Mouse (Mus musculus) erythroblast, adult 5-6 weeks (primary cell): ENCODE data around the gene Tbc1d17. TPM values are rescaled to one million over a fixed set of nuclear protein-coding genes. Genes with fewer than 3 reads are reported as not detected.
"Not testable (repeated sequence)": the region's sequence is repeated elsewhere in the genome, so short reads cannot be mapped to it uniquely, and the experiment has no call there.

Source experiments
- ATAC-seq: replicated peaks from 2 replicates; pipeline ENCODE4 v1.8.0; 2016; ENCODE audit warnings: moderate number of reproducible peaks, mild to moderate bottlenecking, moderate TSS enrichment, inconsistent platforms; ENCODE audit not compliant: poor library complexity, low FRiP score, severe bottlenecking
- total RNA-seq, 2 experiments: library from RNA; stranded (forward) in 1 of 2; stranded (reverse) in 1 of 2; fragments of 150-400 nt in 1 of 2; fragments of 200-764, 138-1000 nt in 1 of 2; gene quantifications; 2 replicates each; pipeline versions ENCODE4 v1.2.3 to v1.2.4; 2015 to 2017; ENCODE audit warnings: low replicate concordance in 2 of 2

The Tbc1d17 gene
- total RNA-seq (2015; ENCODE audit: low replicate concordance): 15.8 and 21.3 TPM in 2 replicates
- total RNA-seq (2017; ENCODE audit: low replicate concordance): 33.6 and 77.5 TPM in 2 replicates

DNA sequence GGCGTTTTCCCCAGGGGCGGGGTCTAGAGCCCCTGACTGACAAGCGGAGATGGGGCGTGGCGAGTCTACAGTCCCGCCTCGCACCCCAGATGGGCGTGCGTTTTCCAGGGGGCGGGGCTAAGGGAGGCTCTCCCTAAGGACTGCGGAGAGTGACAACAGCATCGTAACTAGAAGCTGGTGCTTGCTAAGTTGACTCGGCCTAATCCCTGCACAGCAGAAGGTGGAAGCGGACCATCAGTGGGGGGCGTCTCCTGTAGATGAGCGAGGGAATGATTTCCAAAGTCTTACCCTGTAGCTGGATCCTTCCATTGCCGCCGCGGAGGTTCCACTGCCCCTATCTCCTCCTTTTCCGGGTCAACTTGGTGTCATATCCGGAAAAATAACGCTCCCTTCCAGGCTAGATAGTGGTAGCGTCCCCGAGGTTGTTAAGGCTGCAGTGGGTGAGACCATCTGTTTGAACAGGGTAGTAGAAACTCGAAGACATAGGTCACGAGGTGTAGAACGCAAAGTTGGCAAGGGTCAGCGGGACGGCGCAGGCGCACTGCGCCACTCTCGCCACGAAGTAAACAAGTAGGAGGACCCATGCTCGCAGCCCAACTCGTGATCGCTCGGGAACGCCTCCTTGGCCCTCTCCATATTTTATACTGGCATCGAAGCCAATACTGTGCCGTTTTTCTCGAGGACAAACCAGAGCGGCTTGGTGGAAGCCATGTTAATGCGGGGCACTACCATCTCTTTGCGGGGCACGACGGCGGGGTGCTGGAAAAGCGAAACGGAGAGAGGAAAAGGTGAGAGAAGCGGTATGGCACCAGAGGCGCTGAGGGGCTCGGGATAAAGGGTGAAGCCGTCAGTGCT is at the start of gene Tbc1d17, which contains the start of gene Akt1s1:
Gene Tbc1d17, minus strand, starts transcription at position 519 of the 855 bp plus-strand sequence.
Gene Akt1s1, plus strand, starts transcription at position 431 of the 855 bp plus-strand sequence.
- peak; percentile 76 for ATAC-seq

DNA sequence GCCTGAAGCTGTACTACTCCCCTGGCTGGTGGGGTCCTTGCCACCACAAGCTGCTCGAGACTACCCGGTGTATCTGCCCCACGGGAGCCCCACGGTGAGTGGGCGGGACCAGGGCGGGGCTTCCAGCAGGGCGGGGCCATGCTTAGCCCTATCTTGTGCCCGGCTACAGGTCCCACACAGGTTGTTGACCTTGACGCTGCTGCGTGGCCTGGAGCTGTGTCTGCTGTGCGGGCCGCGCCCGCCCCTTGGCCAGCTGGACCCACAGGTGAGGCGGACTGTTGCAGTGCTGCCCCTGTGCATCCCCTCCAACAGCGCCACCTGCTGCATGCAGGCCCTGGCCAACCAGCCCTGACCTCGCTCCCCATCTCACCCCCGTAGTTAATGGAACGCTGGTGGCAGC is 49.7 kb upstream of the Tbc1d17 start:
- ATAC-seq: no peak

DNA sequence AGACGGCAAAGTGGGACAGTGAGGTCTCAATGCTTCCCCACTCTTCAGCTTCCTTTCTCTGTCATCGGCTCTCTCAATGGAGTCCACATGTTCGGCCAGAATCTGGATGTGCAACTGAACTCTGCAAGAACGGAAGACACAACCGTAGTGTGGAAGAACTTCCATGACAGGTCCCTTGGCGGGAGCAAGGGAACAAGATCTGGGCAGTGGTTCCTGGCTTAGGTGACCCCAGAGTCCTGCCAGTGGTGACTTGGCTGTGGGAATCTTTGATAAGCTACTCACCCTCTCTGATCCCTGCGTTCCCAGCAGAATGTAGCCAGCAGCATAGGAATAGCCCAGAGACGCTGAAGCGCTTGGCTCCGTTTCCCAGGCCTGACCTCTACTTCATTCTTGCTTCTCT is 47.6 kb upstream of the Tbc1d17 start:
- ATAC-seq: no peak

DNA sequence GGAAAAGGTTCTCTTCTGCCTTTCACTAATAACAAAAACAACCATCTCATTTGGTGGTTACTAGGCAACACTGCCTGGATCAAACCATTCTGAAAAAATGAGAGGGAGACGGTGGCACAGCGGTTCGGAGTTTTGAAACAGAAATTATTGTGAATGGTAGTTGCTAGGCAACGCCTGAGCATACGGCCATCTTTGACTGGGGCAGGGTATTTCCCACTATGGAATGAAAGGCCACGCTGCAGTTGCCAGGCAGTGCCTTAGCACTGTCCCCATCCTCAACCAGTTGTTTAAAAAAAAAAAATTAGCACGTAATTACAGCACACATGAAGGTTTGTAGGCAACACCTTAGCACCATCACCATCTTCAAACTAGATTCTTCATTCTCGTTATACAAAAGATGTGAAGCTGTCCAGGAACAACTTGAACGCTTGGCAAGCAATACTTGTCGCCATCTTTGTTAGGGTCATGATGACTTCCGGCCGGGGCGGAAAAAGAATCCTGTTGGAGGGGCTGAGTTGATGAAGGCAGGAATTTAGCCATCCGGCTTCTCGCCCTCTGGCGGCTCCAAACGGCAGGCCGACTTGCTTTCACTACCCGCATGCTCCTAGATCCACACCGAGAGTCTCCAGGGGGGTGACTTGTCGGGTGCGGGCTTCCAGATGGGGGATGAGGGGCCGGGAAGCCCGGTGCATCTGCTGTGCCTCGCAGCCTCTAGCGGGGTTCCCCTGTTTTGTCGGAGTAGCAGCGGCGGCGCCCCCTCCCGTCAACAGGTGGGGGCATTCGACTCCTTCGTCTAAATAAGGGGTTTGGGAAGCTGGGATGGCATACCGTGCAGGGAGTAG is 46.9 kb upstream of the Tbc1d17 start, which contains the start of gene Fuz:
Gene Fuz, plus strand, starts transcription at position 487 of the 842 bp plus-strand sequence.
- peak; percentile 60 for ATAC-seq

DNA sequence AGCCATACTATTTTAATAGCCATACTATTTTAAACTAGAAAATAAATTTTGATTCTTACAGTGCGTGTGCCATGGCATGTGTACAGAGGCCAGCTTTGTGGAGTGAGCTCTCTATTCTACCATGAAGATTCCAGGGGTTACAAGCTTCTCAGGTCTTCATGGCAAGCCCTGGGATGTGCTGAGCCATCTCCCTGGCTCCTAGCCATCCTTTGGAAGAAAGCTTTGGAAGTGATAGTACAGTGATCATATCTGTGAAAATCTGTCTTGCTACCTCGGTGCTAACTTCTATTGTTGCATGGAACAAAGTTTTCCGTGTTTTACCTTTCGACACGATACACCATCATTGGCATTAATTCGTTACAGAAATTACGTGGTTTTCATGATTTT is 46.3 kb upstream of the Tbc1d17 start:
- ATAC-seq: no peak

DNA sequence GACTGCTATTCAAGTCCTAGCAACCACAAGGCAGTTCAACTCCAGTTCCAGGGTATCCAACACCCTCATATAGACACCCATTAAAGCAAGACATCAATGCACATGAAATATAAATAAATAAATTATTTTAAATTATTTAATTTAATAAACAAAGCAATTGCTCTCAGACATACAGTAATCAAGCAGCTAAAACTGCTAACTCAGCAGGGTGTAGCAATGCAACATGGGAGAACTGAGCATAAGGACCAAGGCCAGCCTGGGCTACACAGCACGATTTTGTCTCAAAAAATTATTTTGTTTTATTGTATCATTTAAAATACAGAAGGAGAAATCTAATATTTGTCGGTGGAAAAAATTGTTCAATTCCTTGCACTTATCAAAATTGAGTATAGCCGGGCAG is 45.3 kb upstream of the Tbc1d17 start:
- ATAC-seq: no peak

DNA sequence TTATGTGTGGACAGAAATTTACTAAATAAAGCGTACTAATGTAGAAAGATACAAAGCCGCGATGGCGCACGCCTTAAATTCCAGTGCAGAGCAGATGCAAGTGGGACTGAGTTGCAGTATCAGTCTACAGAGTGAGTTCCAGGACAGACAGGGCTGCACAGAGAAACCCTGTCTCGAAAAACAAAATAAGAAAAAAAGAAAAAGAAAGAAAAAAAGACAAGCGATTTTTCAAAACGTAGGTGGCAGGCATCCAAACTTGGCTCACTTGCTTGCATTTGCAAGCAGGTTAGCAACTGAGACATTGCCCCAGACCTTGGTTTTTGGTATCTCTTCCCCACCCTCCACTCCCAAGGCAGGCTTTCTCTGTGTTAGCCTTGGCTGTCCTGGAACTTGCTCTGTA is 44.3 kb upstream of the Tbc1d17 start:
- no peak for ATAC-seq

DNA sequence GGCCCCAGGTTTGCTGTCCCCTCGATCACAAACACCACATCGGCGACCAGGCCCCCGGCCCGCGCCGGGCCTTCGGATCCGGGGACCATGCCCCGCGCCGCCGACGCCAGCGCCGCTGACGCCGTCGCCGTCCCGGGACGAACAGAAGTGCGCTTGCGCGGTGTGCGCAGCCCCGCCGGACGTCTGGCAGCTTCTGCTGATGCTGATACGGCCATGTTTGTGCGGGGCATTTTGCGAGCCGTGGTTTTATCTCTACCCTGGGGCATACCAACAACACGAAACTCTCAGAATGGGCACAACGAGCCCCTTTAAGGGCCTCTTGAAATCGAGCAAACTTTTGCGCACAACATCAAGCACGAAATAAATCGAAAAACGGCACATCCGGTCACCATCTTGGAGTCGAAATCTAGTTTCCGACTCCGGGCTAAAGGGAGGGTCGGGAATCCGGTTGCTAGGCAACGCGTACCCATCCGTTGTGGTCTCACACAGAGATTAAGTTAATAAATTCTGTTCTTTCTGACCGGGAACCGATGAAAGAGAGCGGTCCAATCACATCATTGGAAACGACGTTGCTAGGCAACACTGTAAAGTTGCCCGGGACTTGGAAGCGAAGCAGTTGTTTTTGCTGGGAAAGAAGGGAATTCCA is 43.5 kb upstream of the Tbc1d17 start, which contains the start of gene Med25:
Gene Med25, minus strand, starts transcription at position 437 of the 646 bp plus-strand sequence.
- peak; percentile 85 for ATAC-seq

DNA sequence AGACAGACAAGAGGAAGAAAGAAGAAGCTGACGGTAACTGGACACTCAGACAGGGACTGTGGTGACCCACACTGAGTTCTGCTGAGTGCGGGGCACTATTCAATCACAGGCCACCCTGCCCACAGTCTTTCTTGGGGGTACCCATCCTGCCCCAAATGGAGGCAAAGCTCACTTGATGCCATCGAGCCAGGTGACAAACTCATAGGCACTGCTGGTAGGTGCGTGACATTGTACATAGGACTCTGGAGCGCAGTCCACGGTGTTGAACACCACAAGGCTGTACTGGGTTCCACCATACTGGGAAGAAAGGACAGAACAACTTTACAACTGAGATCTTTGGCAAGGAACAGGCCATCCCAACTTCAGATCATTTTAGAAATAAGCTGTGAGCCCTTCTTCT is 42.7 kb upstream of the Tbc1d17 start:
- 0 out of 2 replicates have a peak, but pooled peaks have one; percentile 32 for ATAC-seq

DNA sequence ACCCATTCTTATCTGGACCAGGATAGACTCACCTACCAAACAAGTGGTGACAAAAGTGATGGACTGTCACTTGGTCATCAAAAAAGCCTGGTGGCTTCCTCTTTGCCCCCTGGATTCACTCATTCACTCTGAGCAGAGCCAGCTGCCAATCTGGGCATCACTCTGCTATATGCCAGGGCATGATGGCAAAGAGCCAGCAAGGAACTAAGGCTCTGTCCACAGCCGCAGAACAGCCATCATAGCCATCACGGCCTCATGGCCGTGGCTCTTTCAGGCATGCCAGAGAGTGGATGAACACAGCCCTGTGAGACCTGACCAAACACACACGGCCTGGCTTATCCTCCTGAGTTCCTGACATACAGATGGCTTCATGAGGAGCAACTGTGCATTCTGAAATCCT is 41.9 kb upstream of the Tbc1d17 start:
- ATAC-seq: no peak

DNA sequence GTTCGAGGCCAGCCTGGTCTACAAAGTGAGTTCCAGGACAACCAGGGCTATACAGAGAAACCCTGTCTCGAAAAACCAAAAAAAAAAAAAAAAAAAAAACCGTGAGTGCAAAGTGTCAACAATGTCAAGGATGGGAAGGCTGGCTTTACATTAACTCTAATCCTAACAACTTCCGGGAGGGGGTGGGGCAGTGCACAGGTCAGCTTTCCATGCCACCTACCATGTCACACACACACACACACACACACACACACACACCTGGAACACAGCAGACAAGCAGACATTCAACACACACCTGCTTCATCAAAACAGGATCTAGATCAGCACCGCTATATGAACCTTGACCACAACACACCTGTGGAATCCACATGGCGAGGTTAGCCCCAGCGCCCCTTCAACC is 41.3 kb upstream of the Tbc1d17 start:
- no peak for ATAC-seq

DNA sequence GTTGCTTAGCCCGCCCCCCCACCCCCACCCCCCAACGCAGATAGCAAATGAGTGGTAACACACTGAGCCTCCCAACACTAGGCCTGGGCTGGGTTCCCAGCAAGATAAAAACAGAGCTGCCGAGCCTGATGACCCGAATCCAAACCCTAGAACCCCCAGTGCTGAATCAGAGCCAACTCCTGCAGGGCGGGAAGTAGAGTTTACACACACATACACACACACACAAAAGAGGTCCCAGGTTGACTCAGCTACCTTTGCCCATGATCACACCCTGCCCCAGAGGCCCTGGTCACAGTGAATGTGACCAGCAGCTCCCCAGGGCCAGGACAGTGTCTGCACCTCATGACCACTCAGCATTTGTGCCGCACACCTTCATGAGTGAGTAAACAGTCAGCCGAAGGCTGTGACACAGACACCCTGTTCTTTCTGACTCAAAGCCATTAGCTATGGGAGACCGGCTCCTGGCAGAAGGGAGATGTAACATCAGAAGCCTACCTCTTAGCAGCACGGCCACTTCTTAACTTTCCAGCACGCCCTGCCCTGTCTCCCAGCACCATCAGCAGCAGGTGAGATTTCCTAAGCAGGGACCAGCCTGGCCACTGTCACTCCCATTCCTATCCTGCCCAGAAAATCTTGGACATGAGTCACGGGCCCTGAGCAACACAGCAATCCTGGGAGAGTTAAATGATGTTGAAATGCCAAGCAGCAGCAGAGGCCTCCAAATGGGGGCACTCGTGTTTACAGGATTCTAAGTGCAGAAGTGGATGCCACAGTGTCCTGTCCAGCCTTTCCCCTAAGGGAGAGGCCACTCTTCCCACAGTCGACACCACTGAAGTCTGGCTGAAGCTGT is 39.6 kb upstream of the Tbc1d17 start:
- ATAC-seq: no peak

DNA sequence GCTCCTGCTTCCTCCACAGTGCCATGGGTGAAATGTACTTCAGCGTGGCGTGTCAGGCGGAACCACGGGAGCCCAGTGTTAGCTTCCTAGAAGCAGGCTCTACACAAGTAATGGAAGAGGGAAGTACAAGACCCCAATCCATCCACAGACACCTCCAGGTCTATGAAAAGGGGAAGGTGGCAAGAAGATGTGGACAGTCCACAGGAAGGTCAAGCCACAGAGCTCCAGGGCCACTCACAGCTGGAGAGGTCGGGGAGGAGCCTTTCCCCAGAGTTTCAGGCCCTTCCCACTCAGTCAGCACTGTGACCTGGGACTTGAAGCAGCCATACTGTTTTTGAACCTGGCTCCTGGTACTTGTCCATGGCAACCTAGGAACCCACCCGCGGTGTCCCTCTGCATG is 38.1 kb upstream of the Tbc1d17 start:
- ATAC-seq: no peak

DNA sequence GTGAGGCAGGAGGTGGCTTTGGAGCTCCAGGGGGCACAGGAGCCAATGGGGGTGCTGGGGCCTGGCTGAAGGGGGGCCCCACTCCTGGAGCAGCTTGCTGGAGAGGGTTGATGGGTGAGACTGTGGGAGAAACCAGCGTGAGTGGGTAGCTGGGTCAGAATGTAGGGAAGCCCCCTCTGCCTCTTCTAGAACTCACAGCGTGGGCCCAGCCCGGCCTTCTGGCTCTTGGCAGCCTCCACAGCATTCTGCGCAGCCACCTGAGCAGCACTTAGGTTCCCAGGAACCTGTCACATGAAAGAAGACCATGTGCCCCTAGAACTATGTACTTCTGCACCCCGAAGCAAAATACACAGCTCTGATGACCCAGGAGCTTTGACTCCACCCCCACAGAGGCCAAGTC is 35.8 kb upstream of the Tbc1d17 start:
- ATAC-seq: no peak

DNA sequence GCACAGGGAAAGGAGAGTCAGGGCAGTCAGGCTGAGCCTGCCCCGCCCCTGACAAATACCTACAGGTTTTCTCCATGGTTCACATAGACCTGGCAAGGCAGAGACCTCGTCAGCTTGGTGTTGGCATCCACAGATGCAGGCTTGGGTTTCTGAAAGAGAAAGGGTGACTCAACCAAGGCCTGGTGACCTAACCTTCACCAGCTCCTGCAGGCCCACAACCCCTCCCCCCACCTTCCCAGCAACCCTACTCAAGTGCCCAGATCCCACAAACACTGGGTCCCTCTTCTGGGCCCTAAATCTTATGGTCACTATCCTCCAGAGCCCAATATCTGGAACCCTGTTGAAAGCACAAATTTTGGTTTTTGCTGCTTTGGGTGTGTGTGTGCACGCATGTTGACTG is 34.2 kb upstream of the Tbc1d17 start:
- ATAC-seq: no peak

DNA sequence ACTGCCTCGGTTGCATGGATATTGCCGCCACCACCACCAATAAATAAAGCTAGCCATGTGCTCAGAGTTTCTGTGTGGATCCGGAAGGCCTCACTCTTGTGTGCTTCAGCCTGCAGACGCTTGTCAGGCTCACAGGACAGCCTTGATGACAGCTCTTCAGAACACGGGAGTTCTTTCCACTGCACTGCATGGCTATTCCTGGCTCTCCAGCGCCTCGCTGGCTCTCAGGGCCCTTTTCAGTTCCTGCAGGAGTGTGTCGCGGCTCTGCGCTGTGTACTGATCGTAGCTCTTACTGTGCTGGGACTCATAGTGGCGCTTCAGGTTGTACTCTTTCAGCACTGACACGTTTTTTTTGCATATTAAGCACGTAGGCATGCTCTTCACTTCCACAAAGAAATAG is 29.0 kb upstream of the Tbc1d17 start:
- ATAC-seq: no peak

DNA sequence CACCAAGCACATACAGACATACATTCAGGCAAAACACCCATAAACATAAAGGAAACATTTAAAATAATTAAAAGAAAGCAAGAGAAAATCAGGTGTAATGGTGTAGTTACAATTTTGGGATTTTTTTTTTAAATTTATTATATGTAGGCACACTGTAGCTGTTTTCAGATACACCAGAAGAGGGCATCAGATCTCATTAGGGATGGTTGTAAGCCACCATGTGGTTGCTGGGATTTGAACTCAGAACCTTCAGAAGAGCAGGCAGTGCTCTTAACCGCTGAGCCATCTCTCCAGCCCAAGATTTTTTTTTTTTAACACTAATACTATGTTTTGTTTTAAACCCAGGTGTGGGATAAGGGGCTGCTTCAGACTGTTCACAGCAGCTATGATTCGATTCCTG is 22.9 kb upstream of the Tbc1d17 start:
- ATAC-seq: not testable (repeated sequence)

DNA sequence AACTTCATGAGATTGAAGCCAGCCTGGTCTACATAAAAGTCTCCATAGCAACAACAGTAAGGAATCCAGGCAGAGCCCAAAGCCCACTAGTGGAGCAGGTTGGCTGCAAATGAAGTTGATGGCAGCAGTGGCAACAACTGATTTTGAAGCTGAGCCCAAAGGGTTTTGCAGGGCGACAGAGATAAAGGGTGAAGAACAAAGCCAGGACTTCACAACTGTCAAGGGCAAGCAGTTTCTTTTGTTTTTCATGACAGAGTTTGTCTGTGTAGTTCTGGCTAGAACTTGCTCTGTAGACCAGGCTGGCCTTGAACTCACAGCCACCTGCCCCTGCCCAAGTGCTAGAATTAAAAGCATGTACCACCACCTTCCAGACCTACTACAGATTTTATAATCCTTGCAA is 22.3 kb upstream of the Tbc1d17 start:
- no peak for ATAC-seq

DNA sequence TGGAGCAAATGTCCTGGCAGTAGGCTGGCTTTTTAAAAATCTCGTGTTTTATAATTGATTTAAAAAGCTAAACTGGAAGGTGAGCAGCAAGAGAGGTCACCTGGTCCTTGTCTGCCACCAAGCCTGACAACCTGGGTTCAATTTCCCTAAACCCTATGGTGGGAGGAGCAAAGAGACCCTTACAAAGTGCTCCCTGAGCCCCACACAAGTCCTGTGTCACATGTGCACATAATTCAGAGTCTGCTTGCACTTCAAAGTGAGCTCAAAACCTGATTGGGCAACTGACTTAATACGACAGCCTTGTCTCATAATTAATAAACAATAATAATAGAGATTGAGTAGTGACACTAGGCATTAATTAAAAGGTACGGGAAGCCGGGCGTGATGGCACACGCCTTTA is 21.7 kb upstream of the Tbc1d17 start:
- no peak for ATAC-seq
